Mouse (Mus musculus): Measurements from ENCODE around the gene Erp27. TPM values are rescaled to one million over a fixed set of nuclear protein-coding genes. Genes with fewer than 3 reads are reported as not detected.

The Erp27 gene
- polyA plus RNA-seq, 1 experiment from 2014 or later, result not detected

DNA sequence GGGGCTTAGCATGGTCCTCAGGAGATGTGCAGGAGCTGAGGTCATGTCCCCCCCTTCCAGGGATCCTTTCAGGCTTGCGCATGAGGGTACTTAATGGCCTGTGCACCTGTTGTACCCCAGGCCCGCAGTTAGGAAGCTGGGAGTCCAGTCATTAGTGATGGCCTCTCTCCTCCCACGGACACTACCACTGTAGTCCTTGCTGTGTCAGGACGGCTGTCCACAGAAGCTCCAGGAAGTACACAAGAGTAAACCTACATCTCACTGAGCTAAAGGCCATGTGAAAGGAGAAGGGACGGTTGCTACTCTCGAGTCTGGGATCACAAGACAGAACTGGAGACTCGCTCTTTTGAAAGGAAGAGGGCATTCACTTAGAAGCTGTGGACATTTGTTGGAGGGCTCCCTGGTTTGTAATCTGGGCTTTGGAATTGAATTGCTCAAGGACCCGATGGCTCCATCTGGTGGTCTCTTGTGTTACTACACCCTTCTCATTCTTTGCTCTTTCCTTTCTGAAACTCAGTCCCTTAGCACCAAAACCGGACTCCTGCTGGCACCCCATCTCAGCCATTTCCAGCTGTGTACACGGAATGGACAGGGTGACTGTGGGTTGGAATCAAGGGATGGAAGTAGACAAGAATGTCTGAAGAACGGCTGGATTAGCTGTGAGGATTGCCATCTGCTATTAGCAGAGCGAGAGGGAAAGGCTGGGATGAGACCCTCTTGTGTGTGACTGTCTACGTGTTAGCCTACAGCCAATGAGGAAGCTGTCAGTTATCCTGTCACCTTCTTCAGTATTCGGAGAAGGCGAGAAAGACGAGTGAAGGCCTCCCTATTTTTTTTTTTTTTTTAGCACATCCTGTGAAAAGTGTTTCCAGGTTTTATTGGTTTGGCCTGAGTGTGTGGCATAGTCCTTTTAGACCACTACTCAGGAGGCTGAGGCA lies 1.4 kb downstream of the Erp27 start:
- 52% methylated on average over 16 of the region's 16 CpGs for WGBS
- Histone ChIP-seq H3K4me2 (ENCODE audit: low read depth, low read length, severe bottlenecking) (no peak overlapping the region), H3K27ac (ENCODE audit: low read depth, low read length) (no peak overlapping the region), H3K27me3 (ENCODE audit: control insufficient read depth, insufficient read depth, low read length) (no peaks in the 10 kb centered on the region), H3K4me1 (replicated peaks; ENCODE audit: control insufficient read depth, insufficient read depth, low read length) (no peaks in the 10 kb centered on the region), H3K9me3 (ENCODE audit: control insufficient read depth, low read length) (no peaks in the 10 kb centered on the region), H3K36me3 (ENCODE audit: control insufficient read depth, insufficient read depth, low read length) (no peaks in the 10 kb centered on the region), H3K9ac (ENCODE audit: low read length) (no peak overlapping the region), H3K4me3 (ENCODE audit: low read depth, low read length) (no peak overlapping the region)
- DNase-seq (ENCODE audit: low spot score), result peak; percentile 76
- peak; percentile 36; the same call in 1 of the 2 replicates for ATAC-seq (replicated peaks; ENCODE audit: low FRiP score)

DNA sequence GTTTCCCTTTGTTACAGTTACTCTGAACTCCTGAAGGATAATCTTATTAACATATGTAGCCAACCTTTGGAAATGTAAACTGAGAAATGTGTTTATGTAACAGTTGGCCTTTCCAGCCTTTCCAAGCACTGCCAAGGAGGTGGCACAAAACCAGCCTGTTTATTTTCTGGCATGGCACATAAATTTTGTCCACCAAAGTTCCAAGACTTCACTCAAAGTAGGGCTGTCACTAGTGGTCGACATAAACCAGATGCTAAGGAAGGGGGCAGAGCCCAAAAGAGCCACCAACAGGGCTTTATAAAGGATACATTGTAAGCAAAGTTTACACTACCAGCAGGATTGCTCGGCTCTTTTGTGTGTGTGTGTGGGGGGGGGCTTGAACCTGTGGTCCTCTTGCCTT lies 4.1 kb downstream of the Erp27 start:
- no peak for ATAC-seq (replicated peaks; ENCODE audit: low FRiP score)
- DNase-seq (ENCODE audit: low spot score), result no peak

DNA sequence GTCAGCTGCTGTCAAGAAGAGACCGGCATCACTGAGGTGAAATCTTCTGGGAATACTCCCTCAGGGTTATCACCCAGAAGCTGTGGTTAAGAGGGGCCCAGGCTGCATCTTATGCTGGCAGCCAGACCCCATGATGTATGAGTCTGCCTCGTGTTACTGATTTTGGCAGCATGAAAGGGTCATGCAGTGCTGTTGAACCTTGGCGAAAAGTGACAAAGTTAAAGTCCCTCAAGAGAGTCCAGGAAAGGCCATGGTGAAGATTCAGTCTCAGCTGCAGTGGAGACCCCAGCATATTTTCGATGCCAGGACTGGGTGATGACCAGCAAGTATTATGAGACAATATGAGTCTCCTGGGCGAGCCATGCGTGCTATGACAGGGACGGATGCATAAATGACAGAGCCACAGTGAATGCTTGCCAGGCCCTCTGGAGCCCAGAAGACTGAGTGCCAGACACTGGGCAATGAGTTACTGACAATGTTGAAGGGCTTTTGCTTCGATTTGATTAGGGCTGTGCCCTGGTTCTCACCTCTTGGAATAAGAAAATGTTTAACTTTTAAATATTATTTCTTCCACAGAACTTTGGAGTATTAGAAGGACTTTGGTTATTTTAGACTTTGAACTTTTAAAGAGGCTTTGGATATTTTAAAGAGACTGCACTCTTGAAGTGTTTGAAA lies 6.1 kb downstream of the Erp27 start:
- Histone ChIP-seq H3K27me3 (ENCODE audit: control insufficient read depth, insufficient read depth, low read length) (no peaks in the 10 kb centered on the region), H3K4me1 (replicated peaks; ENCODE audit: control insufficient read depth, insufficient read depth, low read length) (no peaks in the 10 kb centered on the region), H3K9me3 (ENCODE audit: control insufficient read depth, low read length) (no peaks in the 10 kb centered on the region), H3K9ac (ENCODE audit: low read length) (no peak overlapping the region), H3K4me2 (ENCODE audit: low read depth, low read length, severe bottlenecking) (no peak overlapping the region), H3K4me3 (ENCODE audit: low read depth, low read length) (no peak overlapping the region), H3K36me3 (ENCODE audit: control insufficient read depth, insufficient read depth, low read length) (no peaks in the 10 kb centered on the region), H3K27ac (ENCODE audit: low read depth, low read length) (no peak overlapping the region)
- no peak for ATAC-seq (replicated peaks; ENCODE audit: low FRiP score)
- WGBS, result 90% methylated on average over 8 of the region's 8 CpGs
- DNase-seq (ENCODE audit: low spot score), result no peak

More for the DNA sequence above, 4.1 kb downstream of the Erp27 start:
- Histone ChIP-seq H3K4me3 (ENCODE audit: low read depth, low read length) (no peak overlapping the region), H3K9me3 (ENCODE audit: control insufficient read depth, low read length) (no peaks in the 10 kb centered on the region), H3K4me1 (replicated peaks; ENCODE audit: control insufficient read depth, insufficient read depth, low read length) (no peaks in the 10 kb centered on the region), H3K27ac (ENCODE audit: low read depth, low read length) (no peak overlapping the region), H3K9ac (ENCODE audit: low read length) (no peak overlapping the region), H3K27me3 (ENCODE audit: control insufficient read depth, insufficient read depth, low read length) (no peaks in the 10 kb centered on the region), H3K36me3 (ENCODE audit: control insufficient read depth, insufficient read depth, low read length) (no peaks in the 10 kb centered on the region), H3K4me2 (ENCODE audit: low read depth, low read length, severe bottlenecking) (no peak overlapping the region)
- WGBS, result 2% methylated on average over 2 of the region's 2 CpGs

DNA sequence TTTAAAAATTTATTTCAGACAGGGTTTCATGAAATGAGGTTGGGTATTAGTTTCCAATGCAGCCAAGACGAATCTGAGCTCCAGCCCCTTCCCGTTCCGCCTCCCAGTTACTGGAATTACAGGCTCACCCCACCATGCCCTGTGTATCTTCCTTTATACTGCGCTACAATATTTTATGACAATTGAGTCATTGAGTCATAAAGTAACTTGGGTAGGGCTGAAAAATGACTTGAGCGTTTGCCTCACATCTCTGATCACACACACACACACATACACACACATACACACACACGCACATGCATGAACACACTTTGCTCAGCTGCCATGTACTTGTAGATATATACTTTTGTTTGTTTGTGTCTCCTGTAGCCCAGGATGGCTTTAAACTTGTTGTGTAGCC lies 7.7 kb downstream of the Erp27 start:
- no peak overlapping the region for H3K27ac ChIP-seq (ENCODE audit: low read depth, low read length)
- H3K4me3 ChIP-seq (ENCODE audit: low read depth, low read length), result no peak overlapping the region
- no peaks in the 10 kb centered on the region for H3K9me3 ChIP-seq (ENCODE audit: control insufficient read depth, low read length)
- no peak for ATAC-seq (replicated peaks; ENCODE audit: low FRiP score)
- H3K9ac ChIP-seq (ENCODE audit: low read length), result no peak overlapping the region
- H3K27me3 ChIP-seq (ENCODE audit: control insufficient read depth, insufficient read depth, low read length), result no peaks in the 10 kb centered on the region
- H3K36me3 ChIP-seq (ENCODE audit: control insufficient read depth, insufficient read depth, low read length), result no peaks in the 10 kb centered on the region
- 95% methylated on average over 6 of the region's 6 CpGs for WGBS
- H3K4me1 ChIP-seq (replicated peaks; ENCODE audit: control insufficient read depth, insufficient read depth, low read length), result no peaks in the 10 kb centered on the region
- H3K4me2 ChIP-seq (ENCODE audit: low read depth, low read length, severe bottlenecking), result no peak overlapping the region
- DNase-seq (ENCODE audit: low spot score), result no peak

DNA sequence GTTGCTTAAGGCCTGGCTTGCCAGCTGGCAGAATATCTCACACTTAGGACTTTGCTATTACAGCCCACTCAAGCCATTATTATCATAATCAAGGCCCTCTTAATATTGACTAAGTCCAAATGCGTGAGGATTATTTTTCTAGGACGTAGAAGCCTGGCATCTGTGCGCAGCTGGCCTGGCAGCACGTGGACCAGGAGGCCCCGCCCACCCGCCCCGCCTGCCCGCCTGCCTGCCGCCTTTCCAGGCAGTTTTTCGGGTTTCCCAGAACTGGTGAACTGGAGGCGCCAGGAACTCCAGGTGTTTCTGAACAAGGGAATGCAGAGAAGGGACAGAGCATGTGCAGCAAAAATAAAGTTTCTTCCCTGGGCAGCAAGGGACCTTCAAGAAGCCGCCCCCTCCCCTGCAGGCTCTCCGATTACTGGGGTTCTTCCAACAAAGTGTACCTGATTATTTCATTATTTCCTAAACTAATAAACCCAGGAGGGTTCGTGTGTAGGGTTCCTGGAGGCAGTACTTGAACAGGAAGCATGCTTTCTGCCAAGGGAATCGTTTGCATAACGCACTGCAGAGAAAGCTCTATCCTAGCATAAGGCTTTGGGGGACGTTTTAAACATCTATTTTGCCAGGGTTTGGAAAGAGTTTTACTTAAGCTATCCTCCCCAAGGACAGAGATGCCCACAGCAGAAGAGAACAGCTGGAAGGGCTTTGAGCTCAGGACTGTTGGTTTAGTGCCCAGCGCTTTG lies 8.4 kb downstream of the Erp27 start:
- DNase-seq (ENCODE audit: low spot score), result peak; percentile 71
- H3K9me3 ChIP-seq (ENCODE audit: control insufficient read depth, low read length), result no peaks in the 10 kb centered on the region
- peak overlapping the region; percentile 4; the same call in 1 of the 2 replicates for H3K4me3 ChIP-seq (ENCODE audit: low read depth, low read length)
- H3K4me2 ChIP-seq (ENCODE audit: low read depth, low read length, severe bottlenecking), result peak overlapping the region; percentile 43; the same call in 1 of the 2 replicates
- no peak overlapping the region for H3K27ac ChIP-seq (ENCODE audit: low read depth, low read length)
- peak overlapping the region; percentile 12; the same call in 1 of the 2 replicates for H3K9ac ChIP-seq (ENCODE audit: low read length)
- ATAC-seq (replicated peaks; ENCODE audit: low FRiP score), result peak; percentile 76
- no peaks in the 10 kb centered on the region for H3K27me3 ChIP-seq (ENCODE audit: control insufficient read depth, insufficient read depth, low read length)
- whole genome bisulfite sequencing, result 28% methylated on average over 13 of the region's 18 CpGs
- H3K36me3 ChIP-seq (ENCODE audit: control insufficient read depth, insufficient read depth, low read length), result no peaks in the 10 kb centered on the region
- no peaks in the 10 kb centered on the region for H3K4me1 ChIP-seq (replicated peaks; ENCODE audit: control insufficient read depth, insufficient read depth, low read length)

DNA sequence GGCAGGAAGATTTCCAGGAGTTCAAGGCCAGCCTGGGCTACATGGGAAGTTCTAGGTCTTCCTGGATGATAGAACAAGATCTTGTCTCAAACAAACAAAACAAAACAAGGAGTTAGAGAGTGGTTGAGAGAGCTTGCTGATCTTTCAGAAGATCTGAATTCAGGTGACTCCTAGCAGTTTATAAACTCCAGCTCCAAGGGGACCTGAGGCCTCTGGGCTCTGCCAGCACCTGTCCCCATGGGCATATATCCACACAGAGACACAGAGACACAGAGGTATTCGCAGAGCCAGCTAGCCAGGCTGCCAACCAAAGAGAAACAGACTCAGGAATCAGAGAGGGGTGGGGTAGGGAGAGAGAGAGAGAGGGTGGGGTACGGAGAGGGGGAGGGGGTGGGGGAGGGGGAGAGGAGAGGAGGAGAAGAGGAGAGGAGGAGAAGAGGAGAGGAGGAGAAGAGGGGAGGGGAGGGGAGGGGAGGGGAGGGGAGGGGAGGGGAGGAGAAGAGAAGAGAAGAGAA lies 9.2 kb downstream of the Erp27 start:
- H3K27me3 ChIP-seq (ENCODE audit: control insufficient read depth, insufficient read depth, low read length), result no peaks in the 10 kb centered on the region
- H3K27ac ChIP-seq (ENCODE audit: low read depth, low read length), result no peak overlapping the region
- ATAC-seq (replicated peaks; ENCODE audit: low FRiP score) (no peak), DNase-seq (ENCODE audit: low spot score) (no peak)
- H3K4me1 ChIP-seq (replicated peaks; ENCODE audit: control insufficient read depth, insufficient read depth, low read length), result no peaks in the 10 kb centered on the region
- no peak overlapping the region for H3K4me3 ChIP-seq (ENCODE audit: low read depth, low read length)
- H3K9me3 ChIP-seq (ENCODE audit: control insufficient read depth, low read length), result no peaks in the 10 kb centered on the region
- 100% methylated on average over 1 of the region's 2 CpGs for WGBS
- H3K9ac ChIP-seq (ENCODE audit: low read length), result no peak overlapping the region
- no peak overlapping the region for H3K4me2 ChIP-seq (ENCODE audit: low read depth, low read length, severe bottlenecking)
- H3K36me3 ChIP-seq (ENCODE audit: control insufficient read depth, insufficient read depth, low read length), result no peaks in the 10 kb centered on the region

DNA sequence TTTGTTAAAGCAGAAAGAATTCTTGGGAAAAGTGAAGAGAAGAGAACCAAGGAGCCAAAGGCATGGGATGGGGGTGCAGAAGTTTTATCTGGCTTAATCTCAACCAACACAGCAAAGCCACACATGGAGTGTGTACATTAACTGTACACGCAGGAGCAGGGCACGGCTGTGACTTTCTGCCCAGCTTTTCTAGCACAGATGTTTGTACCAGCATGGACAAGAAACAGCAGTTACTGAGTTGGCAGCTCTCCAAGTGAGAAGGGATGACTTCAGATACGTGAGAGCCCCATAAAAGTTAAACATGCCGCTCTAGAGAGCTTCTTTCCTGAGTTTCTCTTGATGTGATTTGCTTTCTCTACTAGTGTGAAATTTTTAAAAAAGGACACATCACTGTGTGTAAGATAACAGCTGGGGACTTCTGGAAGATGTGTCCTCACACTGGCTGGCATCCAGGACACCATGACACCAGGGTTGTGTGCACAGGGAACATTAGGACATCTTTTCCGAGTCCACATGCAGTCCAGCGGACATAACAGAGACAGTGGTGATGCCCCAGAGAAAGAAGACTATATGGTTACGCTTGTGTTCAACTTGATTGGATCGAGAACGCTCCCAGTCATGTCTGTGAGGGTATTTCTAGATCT lies 11.6 kb downstream of the Erp27 start:
- Histone ChIP-seq H3K9ac (ENCODE audit: low read length) (no peak overlapping the region), H3K27me3 (ENCODE audit: control insufficient read depth, insufficient read depth, low read length) (no peaks in the 10 kb centered on the region), H3K9me3 (ENCODE audit: control insufficient read depth, low read length) (no peaks in the 10 kb centered on the region), H3K36me3 (ENCODE audit: control insufficient read depth, insufficient read depth, low read length) (no peaks in the 10 kb centered on the region), H3K4me1 (replicated peaks; ENCODE audit: control insufficient read depth, insufficient read depth, low read length) (no peaks in the 10 kb centered on the region), H3K27ac (ENCODE audit: low read depth, low read length) (no peak overlapping the region), H3K4me3 (ENCODE audit: low read depth, low read length) (no peak overlapping the region), H3K4me2 (ENCODE audit: low read depth, low read length, severe bottlenecking) (no peak overlapping the region)
- DNase-seq (ENCODE audit: low spot score), result no peak
- no peak for ATAC-seq (replicated peaks; ENCODE audit: low FRiP score)
- 87% methylated on average over 9 of the region's 9 CpGs for WGBS

DNA sequence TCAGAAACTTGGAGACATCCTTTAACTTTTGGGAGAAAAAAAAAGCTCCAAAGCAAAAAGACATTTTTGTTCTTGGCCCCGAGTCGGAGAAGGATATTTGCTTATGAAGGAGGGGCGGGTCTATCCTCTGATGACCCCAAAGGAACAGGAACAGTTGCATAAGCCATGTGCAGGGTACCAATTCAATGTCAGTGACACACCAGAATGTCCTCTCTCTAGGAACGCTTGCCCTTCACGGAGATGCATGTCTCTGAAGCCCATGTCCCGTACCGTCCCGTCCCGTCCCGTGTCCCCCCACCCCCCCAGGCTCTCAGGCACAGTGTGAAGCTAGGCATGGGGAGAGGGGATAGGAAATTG lies 15.1 kb downstream of the Erp27 start:
- WGBS, result 73% methylated on average over 10 of the region's 10 CpGs
- no peak overlapping the region for H3K27ac ChIP-seq (ENCODE audit: low read depth, low read length)
- H3K4me2 ChIP-seq (ENCODE audit: low read depth, low read length, severe bottlenecking), result no peak overlapping the region
- H3K27me3 ChIP-seq (ENCODE audit: control insufficient read depth, insufficient read depth, low read length), result no peaks in the 10 kb centered on the region
- no peaks in the 10 kb centered on the region for H3K9me3 ChIP-seq (ENCODE audit: control insufficient read depth, low read length)
- peak; percentile 42; the same call in 1 of the 2 replicates for ATAC-seq (replicated peaks; ENCODE audit: low FRiP score)
- DNase-seq (ENCODE audit: low spot score), result no peak
- no peak overlapping the region for H3K4me3 ChIP-seq (ENCODE audit: low read depth, low read length)
- H3K36me3 ChIP-seq (ENCODE audit: control insufficient read depth, insufficient read depth, low read length), result no peaks in the 10 kb centered on the region
- H3K9ac ChIP-seq (ENCODE audit: low read length), result no peak overlapping the region
- no peaks in the 10 kb centered on the region for H3K4me1 ChIP-seq (replicated peaks; ENCODE audit: control insufficient read depth, insufficient read depth, low read length)
